Mouse (Mus musculus) myocyte (in vitro differentiated cells): ENCODE measurements at regions not wholly inside any gene's neighbourhood (a gene's known extent, or its start where the extent isn't known, plus 50 kb on each side); places are given as distances from the start of the nearest gene placed in this dataset.

ENCODE experiments used
- MAX ChIP-seq: IDR thresholded peaks from one replicate; pipeline ENCODE4 v1.6.1; 2011; ENCODE audit warnings: low read depth, mild to moderate bottlenecking, control low read depth
- MYOD1 ChIP-seq, 3 experiments: IDR thresholded peaks; one replicate each; pipeline ENCODE4 v1.6.1; 2011; ENCODE audit warnings: control low read depth in 2 of 3, low read depth in 2 of 3, mild to moderate bottlenecking in 2 of 3, moderate library complexity in 1 of 3; ENCODE audit not compliant: insufficient read length in 2 of 3, control insufficient read depth in 1 of 3
- POLR2A ChIP-seq: IDR thresholded peaks from one replicate; pipeline ENCODE4 v1.6.1; 2011; ENCODE audit warnings: low read depth, mild to moderate bottlenecking, control low read depth, moderate library complexity; ENCODE audit not compliant: insufficient read length
- REST ChIP-seq: IDR thresholded peaks from one replicate; pipeline ENCODE4 v1.6.1; 2011; ENCODE audit warnings: mild to moderate bottlenecking, control low read depth, moderate library complexity; ENCODE audit not compliant: insufficient read depth, insufficient read length
- SRF ChIP-seq: IDR thresholded peaks from one replicate; pipeline ENCODE4 v1.6.1; 2011; ENCODE audit warnings: low read depth; ENCODE audit not compliant: control insufficient read depth, insufficient read length
- TCF12 ChIP-seq: IDR thresholded peaks from one replicate; pipeline ENCODE4 v1.6.1; 2011; ENCODE audit warnings: mild to moderate bottlenecking, control low read depth; ENCODE audit not compliant: poor library complexity, insufficient read depth, severe bottlenecking
- USF1 ChIP-seq: IDR thresholded peaks from one replicate; pipeline ENCODE4 v1.6.1; 2011; ENCODE audit warnings: low read depth, mild to moderate bottlenecking, control low read depth, moderate library complexity

DNA sequence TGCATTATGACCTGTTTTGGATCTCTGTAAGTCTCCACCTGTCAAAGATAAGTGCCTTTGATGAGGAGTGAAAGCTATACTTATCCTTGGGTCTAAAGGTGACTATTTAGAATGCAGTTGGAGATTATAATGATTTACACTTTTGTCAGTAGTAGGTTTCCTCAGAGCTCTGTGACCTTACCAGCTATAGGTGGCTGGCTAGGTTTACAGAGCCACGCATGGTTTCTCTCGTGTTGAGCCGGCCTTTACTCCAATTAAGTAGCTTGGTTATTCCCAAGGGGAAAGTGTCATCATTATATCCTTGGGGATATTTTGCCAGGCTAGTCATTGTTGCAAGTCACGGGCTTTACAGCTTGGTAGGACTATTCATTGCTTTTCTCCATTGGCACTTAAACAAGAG lies 408.5 kb upstream of the Ube2e3 start:
- TF ChIP-seq REST = no peak
- TF ChIP-seq POLR2A = no peak
- no peak for TF ChIP-seq TCF12
- no peak for TF ChIP-seq MAX
- no peak for TF ChIP-seq SRF
- TF ChIP-seq USF1 = no peak
- no peak for TF ChIP-seq MYOD1 (IDR thresholded peaks at IDR 0.05; ENCODE audit: control insufficient read depth in 1 of 3, insufficient read length in 2 of 3, low read depth in 2 of 3)
